Mouse (Mus musculus) intestine, postnatal 0 days (tissue): Measurements from ENCODE around the gene Itsn1. TPM values are rescaled to one million over a fixed set of nuclear protein-coding genes. Genes with fewer than 3 reads are reported as not detected.

Experiments
- ATAC-seq: fragments of 200-750 bp; cut with Nextera tagmentation; 2 replicates; pipeline ENCODE4 v1.8.0; 2017; ENCODE audit warnings: mild to moderate bottlenecking, moderate TSS enrichment, moderate library complexity
- H3K27ac ChIP-seq: fragments of 300-500 bp; sonication (generic); 2 replicates; pipeline ENCODE4 v1.5.1; 2014; ENCODE audit warnings: mild to moderate bottlenecking, low read depth, low read length, moderate library complexity
- H3K27me3 ChIP-seq: fragments of 300-500 bp; sonication (generic); replicated peaks from 2 replicates; pipeline ENCODE4 v1.6.1; 2014; ENCODE audit warnings: low read length, mixed read lengths; ENCODE audit not compliant: control insufficient read depth, insufficient read depth
- H3K36me3 ChIP-seq: fragments of 300-500 bp; sonication (generic); 2 replicates; pipeline ENCODE4 v1.6.1; 2014; ENCODE audit warnings: mild to moderate bottlenecking, moderate library complexity; ENCODE audit not compliant: control insufficient read depth, insufficient read depth
- H3K4me1 ChIP-seq: fragments of 300-500 bp; sonication (generic); replicated peaks from 2 replicates; pipeline ENCODE4 v1.6.1; 2014; ENCODE audit warnings: antibody characterized with exemption, low read length, mixed read lengths; ENCODE audit not compliant: control insufficient read depth, insufficient read depth
- H3K4me2 ChIP-seq: fragments of 300-500 bp; sonication (generic); replicated peaks from 2 replicates; pipeline ENCODE4 v1.6.1; 2014; ENCODE audit warnings: low read depth, mild to moderate bottlenecking, moderate library complexity
- H3K4me3 ChIP-seq: fragments of 300-500 bp; sonication (generic); 2 replicates; pipeline ENCODE4 v1.5.1; 2014; ENCODE audit warnings: low read depth, low read length
- H3K9ac ChIP-seq: fragments of 300-500 bp; sonication (generic); 2 replicates; pipeline ENCODE4 v1.6.1; 2014; ENCODE audit warnings: mild to moderate bottlenecking, low read depth, low read length
- H3K9me3 ChIP-seq: fragments of 300-500 bp; sonication (generic); 2 replicates; pipeline ENCODE4 v1.6.1; 2016; ENCODE audit warnings: mixed run types; ENCODE audit not compliant: control insufficient read depth
- CTCF ChIP-seq: sonication (generic); IDR thresholded peaks from 2 replicates; pipeline ENCODE4 v1.5.1; 2016; ENCODE audit warnings: low read depth, mild to moderate bottlenecking, control low read depth, antibody characterized with exemption, moderate library complexity
- WGBS: fragments of 180-500 bp; shearing (Covaris S2); extraction: QIAGEN DNeasy Blood & Tissue Kit; methylation state at CpG from one replicate; pipeline ENCODE4 v1.1.7; 2014; 5-methylcytosine and 5-hydroxymethylcytosine counted together
- polyA plus RNA-seq: library from polyadenylated mRNA; unstranded; fragments of >200 nt; fragmentation: Nextera tagmentation; extraction: Ambion mirVana; gene quantifications from 2 replicates; pipeline ENCODE4 v1.2.1, GENCODE M21; 2015

Itsn1 gene
- polyA plus RNA-seq, 1 experiment from 2014 or later = 6.2 TPM

DNA sequence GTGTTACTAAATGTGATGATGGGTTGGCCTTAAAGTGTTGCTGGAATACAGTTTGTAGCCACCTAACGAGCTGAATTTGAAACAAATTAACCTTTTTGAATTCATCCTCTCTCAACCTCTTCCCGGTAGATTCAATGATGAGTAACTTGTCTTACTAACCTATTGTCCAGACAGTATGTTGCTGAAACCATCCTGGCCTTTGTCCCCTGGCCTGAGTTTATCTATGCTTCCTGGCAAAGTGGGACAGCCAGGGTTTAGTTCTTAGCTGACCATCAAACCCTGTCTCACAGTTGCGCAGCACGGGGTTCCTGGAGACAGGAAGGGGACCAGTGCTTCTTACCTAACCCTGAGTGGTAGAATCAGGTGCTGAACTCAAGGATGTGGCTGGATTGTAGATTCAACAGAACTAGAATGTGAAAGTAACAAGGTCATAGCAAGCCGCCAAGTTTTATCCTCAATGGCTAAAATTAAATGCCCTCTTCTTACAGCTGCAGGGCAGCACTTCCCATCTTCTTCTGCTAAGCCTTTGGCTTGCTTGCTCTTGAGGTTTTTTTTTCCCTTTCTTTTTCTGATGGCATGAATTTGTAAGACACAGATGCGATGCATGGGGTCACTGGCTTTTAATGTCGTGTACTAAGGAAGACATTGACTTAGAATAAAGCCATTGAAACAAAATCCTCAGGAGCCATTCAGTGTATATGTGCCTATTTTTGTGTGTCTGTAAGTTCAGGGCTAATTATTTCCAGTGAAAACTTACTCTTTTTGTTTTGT lies 7.2 kb downstream of the Itsn1 start:
- Histone ChIP-seq H3K4me1 (no peaks in the 10 kb centered on the region), H3K4me3 (no peak overlapping the region), H3K9me3 (no peaks in the 10 kb centered on the region), H3K9ac (no peak overlapping the region), H3K4me2 (no peak overlapping the region), H3K27ac (no peak overlapping the region), H3K36me3 (no peaks in the 10 kb centered on the region), H3K27me3 (no peaks in the 10 kb centered on the region)
- 82% methylated on average over 7 of the region's 7 CpGs for WGBS
- no peak for TF ChIP-seq CTCF
- no peak for ATAC-seq

GRCm38 (mm10) chr16:91738505-91738904 lies 9.4 kb downstream of the Itsn1 start:
- no peak overlapping the region for H3K9ac ChIP-seq
- WGBS = 79% methylated on average over 6 of the region's 6 CpGs
- H3K27ac ChIP-seq = no peak overlapping the region
- no peaks in the 10 kb centered on the region for H3K27me3 ChIP-seq
- no peak for ATAC-seq
- TF ChIP-seq CTCF = no peak
- no peak overlapping the region for H3K4me3 ChIP-seq
- H3K36me3 ChIP-seq = no peaks in the 10 kb centered on the region
- no peak overlapping the region for H3K4me2 ChIP-seq
- no peaks in the 10 kb centered on the region for H3K4me1 ChIP-seq
- H3K9me3 ChIP-seq = no peaks in the 10 kb centered on the region

DNA sequence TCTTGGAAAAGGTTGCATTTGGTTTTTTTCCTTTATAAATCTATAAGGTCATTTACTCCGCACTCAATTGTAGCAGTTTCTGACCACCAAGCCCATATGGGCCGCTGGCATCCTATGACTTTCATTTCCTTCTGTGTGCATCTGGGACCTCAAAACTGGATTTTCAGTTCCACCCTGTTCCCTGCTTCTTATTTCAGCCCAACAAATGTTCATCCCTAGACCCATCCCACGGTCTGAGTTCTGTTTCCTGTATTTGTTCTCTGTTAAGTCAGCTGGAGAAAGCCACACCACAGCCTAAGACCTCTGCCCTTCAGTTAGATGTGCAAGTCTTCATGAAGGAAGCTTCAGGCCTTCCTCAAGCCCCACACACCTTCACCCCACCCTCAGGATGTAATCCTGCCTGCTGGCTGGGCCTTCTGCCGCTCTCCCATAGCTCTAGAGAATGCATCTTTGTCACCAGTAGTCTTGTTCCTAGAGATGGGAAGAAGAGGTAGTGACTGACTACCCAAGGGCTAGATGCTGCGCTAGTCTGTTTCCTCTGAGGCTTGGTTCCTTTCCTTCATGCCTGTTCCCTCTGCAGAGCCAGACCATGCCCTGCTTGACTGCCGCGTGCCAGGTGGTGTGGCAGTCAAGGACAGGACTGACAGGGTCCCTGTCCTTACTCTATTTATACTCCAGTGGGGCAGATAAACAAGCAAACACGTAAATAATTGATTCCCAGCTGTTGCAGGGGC lies 11.3 kb downstream of the Itsn1 start:
- no peaks in the 10 kb centered on the region for H3K36me3 ChIP-seq
- no peak for ATAC-seq
- H3K27ac ChIP-seq = no peak overlapping the region
- H3K4me3 ChIP-seq = no peak overlapping the region
- H3K27me3 ChIP-seq = no peaks in the 10 kb centered on the region
- 71% methylated on average over 8 of the region's 8 CpGs for WGBS
- no peak for TF ChIP-seq CTCF
- H3K9ac ChIP-seq = no peak overlapping the region
- no peak overlapping the region for H3K4me2 ChIP-seq
- no peaks in the 10 kb centered on the region for H3K9me3 ChIP-seq
- no peaks in the 10 kb centered on the region for H3K4me1 ChIP-seq

DNA sequence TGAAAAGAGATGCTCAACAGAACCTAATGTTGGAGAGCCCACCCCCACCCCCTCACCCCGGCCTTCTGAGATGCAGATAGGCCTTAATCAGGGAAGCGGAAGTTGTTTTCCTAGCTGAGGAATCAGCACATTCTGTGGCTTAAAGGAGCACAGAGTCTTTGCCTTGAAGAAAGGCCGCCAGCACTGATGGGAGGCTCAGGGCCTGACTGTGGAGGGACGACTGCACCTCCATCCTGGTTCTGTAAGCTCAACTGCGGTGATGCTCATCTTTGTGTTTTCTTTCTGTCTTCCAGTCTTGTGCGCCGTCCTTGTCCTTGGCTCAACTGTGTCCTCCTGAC lies 11.8 kb downstream of the Itsn1 start:
- 82% methylated on average over 7 of the region's 7 CpGs for WGBS
- Histone ChIP-seq H3K36me3 (no peaks in the 10 kb centered on the region), H3K4me2 (no peak overlapping the region), H3K27ac (no peak overlapping the region), H3K27me3 (no peaks in the 10 kb centered on the region), H3K9ac (no peak overlapping the region), H3K9me3 (no peaks in the 10 kb centered on the region), H3K4me3 (no peak overlapping the region), H3K4me1 (no peaks in the 10 kb centered on the region)
- TF ChIP-seq CTCF = no peak
- ATAC-seq = no peak

GRCm38 (mm10) chr16:91743055-91743454 lies 14.0 kb downstream of the Itsn1 start:
- no peaks in the 10 kb centered on the region for H3K4me1 ChIP-seq
- no peak for TF ChIP-seq CTCF
- no peak for ATAC-seq
- WGBS = 82% methylated on average over 7 of the region's 7 CpGs
- H3K27ac ChIP-seq = no peak overlapping the region
- no peaks in the 10 kb centered on the region for H3K27me3 ChIP-seq
- no peaks in the 10 kb centered on the region for H3K9me3 ChIP-seq
- H3K9ac ChIP-seq = no peak overlapping the region
- H3K4me2 ChIP-seq = no peak overlapping the region
- H3K36me3 ChIP-seq = no peaks in the 10 kb centered on the region
- H3K4me3 ChIP-seq = no peak overlapping the region

DNA sequence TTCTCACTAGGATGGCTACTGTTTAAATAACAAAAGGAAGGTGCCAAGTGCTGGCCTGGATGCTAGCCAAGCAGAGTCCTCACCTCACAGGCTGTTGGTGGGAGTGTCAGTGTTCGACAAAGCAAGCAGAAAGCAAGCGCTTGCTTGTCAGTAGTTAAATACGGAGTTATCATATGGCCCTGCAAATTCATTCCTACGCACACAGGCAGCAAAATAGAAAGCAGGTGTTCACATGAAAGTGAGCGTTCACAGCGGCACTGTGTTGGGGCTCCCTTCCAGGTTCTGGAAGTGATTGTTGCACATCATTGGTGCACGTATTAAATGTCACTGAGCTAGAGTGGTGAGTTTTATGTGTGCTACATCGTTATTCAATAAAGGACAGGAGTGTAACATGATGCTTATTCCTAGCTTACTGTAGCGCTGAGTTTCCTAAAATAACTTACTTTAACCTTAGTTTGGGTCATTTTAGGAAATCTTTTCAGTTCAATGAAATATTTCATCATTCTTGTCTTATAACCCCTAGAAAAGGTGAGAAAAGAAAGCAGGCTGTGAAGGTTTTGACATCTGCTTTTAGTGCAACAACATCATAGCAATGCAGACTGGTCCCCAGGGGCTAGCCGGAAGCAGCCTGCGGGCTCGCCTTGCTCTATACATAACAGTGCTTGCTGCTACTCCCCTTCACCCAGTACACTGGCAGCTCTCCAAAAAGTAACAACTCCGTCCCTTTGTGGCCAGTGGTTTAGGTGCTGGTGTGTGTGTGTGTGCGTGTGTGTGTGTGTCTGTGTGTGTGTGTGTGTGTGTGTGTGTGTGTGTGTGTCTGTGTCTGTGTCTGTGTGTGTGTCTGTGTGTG lies 17.2 kb downstream of the Itsn1 start:
- Histone ChIP-seq H3K27me3 (no peaks in the 10 kb centered on the region), H3K4me3 (no peak overlapping the region), H3K27ac (no peak overlapping the region), H3K9ac (no peak overlapping the region), H3K9me3 (no peaks in the 10 kb centered on the region), H3K4me2 (no peak overlapping the region), H3K4me1 (no peaks in the 10 kb centered on the region), H3K36me3 (no peaks in the 10 kb centered on the region)
- ATAC-seq = no peak
- TF ChIP-seq CTCF = no peak
- 51% methylated on average over 14 of the region's 14 CpGs for WGBS
